Mouse (Mus musculus) small intestine, adult 2 months (tissue): ENCODE results near the gene Cmtm3.

ENCODE experiments used
- CTCF ChIP-seq: fragments of 200-500 bp; IDR thresholded peaks from 2 replicates; pipeline ENCODE4 v1.5.1; 2012; ENCODE audit warnings: low read depth, mild to moderate bottlenecking, control low read depth, inconsistent platforms, low read length, moderate library complexity, mixed read lengths; ENCODE audit not compliant: insufficient replicate concordance, insufficient read length; ENCODE audit errors: extremely low read depth
- POLR2A ChIP-seq: fragments of 200-500 bp; IDR thresholded peaks from 2 replicates; pipeline ENCODE4 v1.6.1; 2012; ENCODE audit warnings: low read depth, mild to moderate bottlenecking, control low read depth, inconsistent platforms, low read length, moderate library complexity

GRCm38 (mm10) chr8:104394801-104395702 is 55.8 kb downstream of the Cmtm3 start:
- TF ChIP-seq POLR2A (no peak), CTCF (0 out of 2 replicates have a peak, but pooled peaks have one; percentile 6)
